In the genomic region with DNA sequence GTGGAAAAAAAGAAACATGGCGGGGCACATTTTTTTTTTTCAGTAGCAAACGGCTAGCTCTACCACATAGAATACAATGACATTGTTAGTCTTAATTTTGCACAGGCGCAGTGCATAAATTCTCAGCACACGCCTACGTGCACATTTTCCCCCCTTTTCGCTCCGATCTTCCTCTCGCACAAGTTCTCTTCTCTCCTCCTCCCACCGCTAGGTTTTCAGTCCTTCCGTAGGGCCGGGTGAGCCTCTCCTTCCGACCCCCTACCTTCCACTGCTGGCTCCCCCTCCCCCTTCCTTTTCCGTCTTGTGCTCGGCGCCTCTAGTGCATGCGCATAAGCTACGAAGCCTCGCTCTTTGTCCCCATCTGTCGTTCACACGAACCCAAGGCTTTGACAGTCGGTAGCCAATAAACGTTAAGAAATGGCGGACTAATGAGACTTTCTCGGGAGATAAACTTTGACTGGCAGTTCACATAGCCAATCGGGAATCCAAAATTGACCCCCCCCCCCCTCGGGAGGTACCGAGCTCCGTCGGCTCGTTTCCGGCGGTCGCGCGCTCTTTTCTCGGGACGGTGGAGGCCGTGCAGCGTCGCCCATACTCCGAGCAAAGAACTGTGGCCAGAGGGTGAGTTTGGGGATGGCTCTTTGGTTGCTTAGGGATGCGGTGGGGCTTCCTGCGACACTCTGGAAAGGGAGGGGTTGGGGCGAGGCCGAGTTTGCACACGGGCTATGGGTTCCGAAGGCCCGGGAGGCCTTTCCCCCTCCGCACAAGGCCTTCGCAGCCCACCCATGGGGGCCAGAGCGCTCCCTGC, we compare ENCODE assay signal across 8 mouse cellular contexts. TPM values are rescaled to one million over a fixed set of nuclear protein-coding genes. Genes with fewer than 3 reads are reported as not detected.
A peak's percentile ranks its signal among the peaks of the same experiment; 100 is the strongest.
DNase-seq lines count a peak whose midpoint lies in the region; ATAC-seq lines count a peak whose summit lies in the region.

Gene Nono (plus strand): TSS at position 177 of the 808 bp plus-strand sequence.

- peak; percentile 87 for ATAC-seq in megakaryocyte progenitor cell, adult 5-6 weeks (replicated peaks; ENCODE audit: poor library complexity)

- peak; percentile 97 for DNase-seq in adipocyte (ENCODE audit: low spot score)
- peak; percentile 93 for DNase-seq in embryo, embryonic 10 days (ENCODE audit: low spot score)
- DNase-seq in gastrocnemius, postnatal 10 days: peak; percentile 79
- DNase-seq in induced T-regulatory cell, adult 2 months (ENCODE audit: low read depth): peak; percentile 96
- DNase-seq in left cerebral cortex, adult 9 months (ENCODE audit: low spot score in 2 of 2): peak; percentile 84 to 91
- peak; percentile 70 for DNase-seq in right cerebral cortex, postnatal 14 days
- DNase-seq in urinary bladder, postnatal 36 days (ENCODE audit: low spot score in 2 of 2): peak; percentile 54 to 72

RNA-seq across cellular contexts. Expression of gene Nono, which starts in this region (rescaled TPM):
- total RNA-seq in gastrocnemius, postnatal 10 days (2021): 10 to 100 TPM; 91.9 to 98.8 TPM
- 244 and 248 TPM in 2 replicates for total RNA-seq in megakaryocyte progenitor cell, adult 5-6 weeks (2015)
- 452 and 507 TPM in 2 replicates for total RNA-seq in megakaryocyte progenitor cell, adult 5-6 weeks (2017)

Comparison
In these comparisons a context has a peak if more than half of its experiments do, and no peak if none do; other contexts are left out.
1. Peak in every context shown above with its lines: DNase-seq and ATAC-seq.